Mouse (Mus musculus): ENCODE data around the gene Olfr1102. TPM values are rescaled to one million over a fixed set of nuclear protein-coding genes. Genes with fewer than 3 reads are reported as not detected.

The Olfr1102 gene
- polyA plus RNA-seq (2015; fragmentation: Nextera tagmentation; extraction: Ambion mirVana), result not detected in 2 replicates

DNA sequence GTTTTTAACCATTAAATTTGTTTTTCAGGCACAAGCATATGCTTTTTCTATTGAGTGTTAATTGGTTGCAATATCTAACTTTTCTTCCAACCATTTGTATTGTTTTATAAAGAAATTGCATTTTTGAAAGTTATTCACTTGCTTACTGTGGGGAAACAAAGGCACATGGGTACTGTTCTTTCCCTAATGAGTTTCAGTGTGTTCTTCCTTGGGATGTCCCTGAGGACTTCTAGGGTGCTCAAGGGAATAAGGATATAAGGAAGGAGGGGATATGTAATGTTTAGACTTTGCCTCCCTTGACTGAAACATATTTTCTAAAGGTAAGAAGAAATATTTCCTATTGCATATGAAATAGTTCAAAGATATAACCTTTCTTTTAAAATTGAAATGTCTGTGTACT, at the start of gene Olfr1102:
Gene Olfr1102, plus strand, starts transcription at position 301 of the 400 bp plus-strand sequence.
- H3K9me3 ChIP-seq, result no peaks in the 10 kb centered on the region
- H3K36me3 ChIP-seq, result no peaks in the 10 kb centered on the region
- H3K4me1 ChIP-seq, result no peaks in the 10 kb centered on the region

DNA sequence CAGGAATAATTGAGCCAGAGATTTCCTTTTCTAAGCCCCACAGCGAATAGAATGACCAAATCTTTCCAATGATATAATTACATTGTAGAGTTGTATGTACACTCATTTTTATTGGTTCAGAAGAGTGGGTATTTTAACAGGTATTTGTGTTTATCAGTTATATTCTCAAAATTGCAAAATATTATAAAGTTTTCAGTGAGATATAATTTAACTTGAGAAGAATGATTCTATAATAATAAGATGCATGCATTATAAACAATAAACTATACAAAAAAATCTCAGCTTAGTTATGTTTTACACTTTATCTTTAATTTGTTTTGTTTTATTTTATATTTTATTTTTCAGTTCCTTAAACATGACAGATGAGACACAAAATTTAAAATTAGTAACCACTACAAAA, 37.6 kb upstream of the Olfr1102 start, which contains the start of gene Olfr1099:
Gene Olfr1099, minus strand, starts transcription at position 101 of the 400 bp plus-strand sequence.
- Histone ChIP-seq H3K36me3 (no peaks in the 10 kb centered on the region), H3K4me1 (no peaks in the 10 kb centered on the region), H3K9ac (no peak within 1 kb of the TSS), H3K4me3 (no peak within 1 kb of the TSS), H3K27ac (no peak within 1 kb of the TSS), H3K4me2 (no peak within 1 kb of the TSS), H3K9me3 (no peaks in the 10 kb centered on the region), H3K27me3 (no peaks in the 10 kb centered on the region)
- ATAC-seq (ENCODE audit: insufficient number of reproducible peaks, insufficient read depth, low FRiP score, low TSS enrichment, low read depth), result no peak
- 78% methylated on average over 1 of the region's 1 CpGs for WGBS

More for the DNA sequence above, at the start of gene Olfr1102:
- Histone ChIP-seq H3K27me3 (no peaks in the 10 kb centered on the region), H3K4me3 (no peak within 1 kb of the TSS), H3K27ac (no peak within 1 kb of the TSS), H3K4me2 (no peak within 1 kb of the TSS), H3K9ac (no peak within 1 kb of the TSS)
- ATAC-seq (ENCODE audit: insufficient number of reproducible peaks, insufficient read depth, low FRiP score, low TSS enrichment, low read depth), result no peak

DNA sequence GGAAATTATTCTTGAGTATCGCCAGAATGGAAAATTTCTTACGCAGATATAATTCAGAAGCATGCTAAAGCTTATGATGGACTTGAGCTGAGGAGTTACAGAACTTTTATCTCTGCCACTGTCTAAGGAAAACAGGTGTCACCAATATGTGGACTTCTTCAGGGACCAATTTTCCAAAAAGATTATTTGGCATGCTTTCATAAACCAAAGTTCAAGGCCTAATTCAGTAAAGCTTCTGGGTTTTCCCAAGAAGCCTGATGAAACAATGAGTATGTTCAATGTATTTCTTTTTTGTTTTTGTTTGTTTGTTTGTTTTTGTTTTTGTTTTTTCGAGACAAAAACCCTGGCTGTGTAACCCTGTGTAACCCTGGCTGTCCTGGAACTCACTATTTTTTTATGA, 18.3 kb upstream of the Olfr1102 start, which contains the start of gene Olfr1100:
Gene Olfr1100, minus strand, starts transcription at position 101 of the 400 bp plus-strand sequence.
- no peak within 1 kb of the TSS for H3K9ac ChIP-seq
- WGBS, result 79% methylated on average over 3 of the region's 3 CpGs
- H3K27ac ChIP-seq, result no peak within 1 kb of the TSS
- H3K4me1 ChIP-seq, result no peaks in the 10 kb centered on the region
- H3K27me3 ChIP-seq, result no peaks in the 10 kb centered on the region
- H3K4me2 ChIP-seq, result no peak within 1 kb of the TSS
- ATAC-seq (ENCODE audit: insufficient number of reproducible peaks, insufficient read depth, low FRiP score, low TSS enrichment, low read depth), result no peak
- no peaks in the 10 kb centered on the region for H3K36me3 ChIP-seq
- no peak within 1 kb of the TSS for H3K4me3 ChIP-seq
- no peaks in the 10 kb centered on the region for H3K9me3 ChIP-seq

DNA sequence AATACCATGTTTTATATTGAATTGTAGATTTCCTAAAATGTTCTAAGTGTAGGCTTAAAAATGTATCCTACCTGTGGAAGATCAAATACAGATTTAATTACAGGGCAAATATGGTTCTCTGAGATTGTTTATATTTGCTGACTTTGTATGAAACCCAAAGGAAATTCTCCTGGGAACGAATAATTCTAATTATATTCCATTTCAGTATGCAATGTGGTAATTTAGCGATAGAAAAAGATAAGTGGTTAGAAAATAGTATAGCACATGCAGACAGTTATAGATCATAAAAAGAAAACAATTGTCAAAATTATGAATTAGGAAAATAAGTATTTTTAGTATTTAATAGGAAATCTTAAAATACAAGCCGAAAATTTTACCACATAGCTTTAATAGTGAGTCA, 7.1 kb upstream of the Olfr1102 start, which contains the start of gene Olfr1101:
Gene Olfr1101, minus strand, starts transcription at position 101 of the 400 bp plus-strand sequence.
- H3K9ac ChIP-seq, result no peak within 1 kb of the TSS
- H3K4me2 ChIP-seq, result no peak within 1 kb of the TSS
- H3K27me3 ChIP-seq, result no peaks in the 10 kb centered on the region
- no peak for ATAC-seq (ENCODE audit: insufficient number of reproducible peaks, insufficient read depth, low FRiP score, low TSS enrichment, low read depth)
- no peaks in the 10 kb centered on the region for H3K9me3 ChIP-seq
- H3K27ac ChIP-seq, result no peak within 1 kb of the TSS
- H3K36me3 ChIP-seq, result no peaks in the 10 kb centered on the region
- WGBS, result 73% methylated on average over 3 of the region's 3 CpGs
- H3K4me3 ChIP-seq, result no peak within 1 kb of the TSS
- H3K4me1 ChIP-seq, result no peaks in the 10 kb centered on the region

DNA sequence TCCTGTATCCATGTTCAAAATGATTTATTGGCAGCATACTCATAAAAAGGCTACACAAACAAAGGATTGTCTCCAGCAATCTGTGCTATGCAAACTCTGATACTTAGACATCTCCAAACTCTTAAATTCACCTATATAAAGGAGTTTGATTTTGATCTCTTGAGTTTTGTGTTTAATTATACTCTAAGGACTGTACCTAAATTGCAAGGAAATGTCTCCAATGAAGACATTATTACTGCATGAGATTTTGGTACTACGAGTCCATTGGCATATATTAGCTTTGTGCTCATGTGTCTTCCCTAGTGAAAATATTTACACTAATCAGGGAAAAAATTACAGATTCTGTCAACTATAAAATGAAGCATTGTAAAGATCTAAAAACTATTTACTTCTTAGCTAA, 28.8 kb downstream of the Olfr1102 start, which contains the start of gene Olfr1104:
Gene Olfr1104, minus strand, starts transcription at position 101 of the 400 bp plus-strand sequence.
- H3K36me3 ChIP-seq, result no peaks in the 10 kb centered on the region
- no peak for ATAC-seq (ENCODE audit: insufficient number of reproducible peaks, insufficient read depth, low FRiP score, low TSS enrichment, low read depth)
- WGBS, result 73% methylated on average over 1 of the region's 1 CpGs

DNA sequence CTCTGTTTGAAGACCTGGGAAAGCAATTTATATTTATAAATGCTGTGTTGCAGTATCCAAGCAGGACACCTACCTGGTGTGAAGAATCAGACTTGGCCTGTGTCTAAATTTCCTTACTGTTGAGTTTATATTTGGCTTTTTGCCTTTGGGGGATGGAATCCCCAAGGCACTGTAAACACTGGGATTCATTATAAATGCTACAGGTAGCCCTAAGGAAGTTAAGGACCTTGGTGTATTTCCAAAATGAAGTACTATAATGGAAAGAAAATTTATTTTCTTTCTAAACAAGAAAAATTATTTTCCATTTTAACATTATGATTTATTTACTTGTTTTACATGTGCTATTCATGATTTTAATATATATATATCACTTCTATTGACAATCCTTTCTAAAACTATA, 38.2 kb downstream of the Olfr1102 start, which contains the start of gene Olfr1105:
Gene Olfr1105, minus strand, starts transcription at position 101 of the 400 bp plus-strand sequence.
- no peak within 1 kb of the TSS for H3K4me2 ChIP-seq
- H3K36me3 ChIP-seq, result no peaks in the 10 kb centered on the region
- H3K9me3 ChIP-seq, result no peaks in the 10 kb centered on the region
- no peak within 1 kb of the TSS for H3K4me3 ChIP-seq
- H3K27me3 ChIP-seq, result no peaks in the 10 kb centered on the region
- no peak for ATAC-seq (ENCODE audit: insufficient number of reproducible peaks, insufficient read depth, low FRiP score, low TSS enrichment, low read depth)
- H3K9ac ChIP-seq, result no peak within 1 kb of the TSS
- H3K27ac ChIP-seq, result no peak within 1 kb of the TSS
- H3K4me1 ChIP-seq, result no peaks in the 10 kb centered on the region

More for the DNA sequence above, 28.8 kb downstream of the Olfr1102 start, which contains the start of gene Olfr1104:
- H3K27me3 ChIP-seq, result no peaks in the 10 kb centered on the region
- H3K4me1 ChIP-seq, result no peaks in the 10 kb centered on the region
- no peak within 1 kb of the TSS for H3K9ac ChIP-seq
- H3K27ac ChIP-seq, result no peak within 1 kb of the TSS
- no peak within 1 kb of the TSS for H3K4me2 ChIP-seq
- no peaks in the 10 kb centered on the region for H3K9me3 ChIP-seq
- no peak within 1 kb of the TSS for H3K4me3 ChIP-seq

DNA sequence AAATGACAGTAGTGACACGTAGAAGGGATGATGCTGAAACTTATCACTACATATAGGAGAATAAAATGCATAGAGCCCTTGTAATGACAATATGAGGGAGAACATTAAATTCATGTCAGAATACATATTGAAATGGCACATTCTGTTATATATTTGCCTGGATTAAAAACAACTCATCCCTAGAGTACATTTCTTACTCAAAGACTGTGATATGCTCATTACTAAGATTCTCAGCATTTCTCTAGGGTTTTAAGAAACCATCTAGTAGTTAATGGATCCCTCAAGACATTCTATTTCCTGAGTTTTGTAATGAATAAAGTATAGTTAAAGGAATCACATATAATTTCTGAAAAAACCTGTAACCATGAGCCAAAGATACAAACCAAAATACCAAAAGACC, 54.0 kb downstream of the Olfr1102 start, which contains the start of gene Olfr1106:
Gene Olfr1106, minus strand, starts transcription at position 101 of the 400 bp plus-strand sequence.
- H3K9me3 ChIP-seq, result no peaks in the 10 kb centered on the region
- ATAC-seq (ENCODE audit: insufficient number of reproducible peaks, insufficient read depth, low FRiP score, low TSS enrichment, low read depth), result no peak
- no peak within 1 kb of the TSS for H3K4me3 ChIP-seq
- H3K27me3 ChIP-seq, result no peaks in the 10 kb centered on the region
- no peak within 1 kb of the TSS for H3K4me2 ChIP-seq
- no peak within 1 kb of the TSS for H3K27ac ChIP-seq
- 73% methylated on average over 1 of the region's 1 CpGs for WGBS
- no peaks in the 10 kb centered on the region for H3K4me1 ChIP-seq
- no peaks in the 10 kb centered on the region for H3K36me3 ChIP-seq
- no peak within 1 kb of the TSS for H3K9ac ChIP-seq

Other genes with a start within 250 kb of the Olfr1102 start
- gene Olfr1090, start 239.4 kb upstream of the Olfr1102 start, polyA plus RNA-seq (2015; fragmentation: Nextera tagmentation; extraction: Ambion mirVana), result not detected in 2 replicates
- gene Olfr1093, start 215.9 kb upstream of the Olfr1102 start, polyA plus RNA-seq (2015; fragmentation: Nextera tagmentation; extraction: Ambion mirVana), result not detected in 2 replicates
- gene Olfr141, start 188.4 kb upstream of the Olfr1102 start, polyA plus RNA-seq (2015; fragmentation: Nextera tagmentation; extraction: Ambion mirVana), result not detected in 2 replicates
- not detected in 2 replicates for gene Olfr1094, start 173.7 kb upstream of the Olfr1102 start, polyA plus RNA-seq (2015; fragmentation: Nextera tagmentation; extraction: Ambion mirVana)
- not detected in 2 replicates for gene Olfr1095, start 146.7 kb upstream of the Olfr1102 start, polyA plus RNA-seq (2015; fragmentation: Nextera tagmentation; extraction: Ambion mirVana)
- gene Gm13723, start 123.6 kb upstream of the Olfr1102 start, polyA plus RNA-seq (2015; fragmentation: Nextera tagmentation; extraction: Ambion mirVana), result not detected in 2 replicates
- not detected in 2 replicates for gene Olfr1097, start 106.2 kb upstream of the Olfr1102 start, polyA plus RNA-seq (2015; fragmentation: Nextera tagmentation; extraction: Ambion mirVana)
- not detected in 2 replicates for gene Olfr1098, start 73.9 kb upstream of the Olfr1102 start, polyA plus RNA-seq (2015; fragmentation: Nextera tagmentation; extraction: Ambion mirVana)
- not detected in 2 replicates for gene Olfr1099, start 37.7 kb upstream of the Olfr1102 start, polyA plus RNA-seq (2015; fragmentation: Nextera tagmentation; extraction: Ambion mirVana)
- gene Olfr1100, start 18.4 kb upstream of the Olfr1102 start, polyA plus RNA-seq (2015; fragmentation: Nextera tagmentation; extraction: Ambion mirVana), result not detected in 2 replicates
- gene Olfr1101, start 7.2 kb upstream of the Olfr1102 start, polyA plus RNA-seq (2015; fragmentation: Nextera tagmentation; extraction: Ambion mirVana), result not detected in 2 replicates
- gene Olfr1104, start 28.7 kb downstream of the Olfr1102 start, polyA plus RNA-seq (2015; fragmentation: Nextera tagmentation; extraction: Ambion mirVana), result not detected in 2 replicates
- not detected in 2 replicates for gene Olfr1105, start 38.1 kb downstream of the Olfr1102 start, polyA plus RNA-seq (2015; fragmentation: Nextera tagmentation; extraction: Ambion mirVana)
- gene Olfr1106, start 53.9 kb downstream of the Olfr1102 start, polyA plus RNA-seq (2015; fragmentation: Nextera tagmentation; extraction: Ambion mirVana), result not detected in 2 replicates
- gene Olfr1107, start 77.4 kb downstream of the Olfr1102 start, polyA plus RNA-seq (2015; fragmentation: Nextera tagmentation; extraction: Ambion mirVana), result not detected in 2 replicates
- not detected in 2 replicates for gene Olfr1109, start 97.6 kb downstream of the Olfr1102 start, polyA plus RNA-seq (2015; fragmentation: Nextera tagmentation; extraction: Ambion mirVana)
- gene Olfr259, start 116.2 kb downstream of the Olfr1102 start, polyA plus RNA-seq (2015; fragmentation: Nextera tagmentation; extraction: Ambion mirVana), result not detected in 2 replicates
- gene Olfr1110, start 141.9 kb downstream of the Olfr1102 start, polyA plus RNA-seq (2015; fragmentation: Nextera tagmentation; extraction: Ambion mirVana), result 0.08 TPM in 1 of 2 replicates, not detected in the other
- not detected in 2 replicates for gene Olfr1111, start 154.2 kb downstream of the Olfr1102 start, polyA plus RNA-seq (2015; fragmentation: Nextera tagmentation; extraction: Ambion mirVana)
- gene Olfr1112, start 189.4 kb downstream of the Olfr1102 start, polyA plus RNA-seq (2015; fragmentation: Nextera tagmentation; extraction: Ambion mirVana), result not detected in 2 replicates
- gene Olfr1113, start 210.6 kb downstream of the Olfr1102 start, polyA plus RNA-seq (2015; fragmentation: Nextera tagmentation; extraction: Ambion mirVana), result not detected in 2 replicates
- not detected in 2 replicates for gene Olfr1115, start 249.6 kb downstream of the Olfr1102 start, polyA plus RNA-seq (2015; fragmentation: Nextera tagmentation; extraction: Ambion mirVana)